Mouse (Mus musculus) monocyte, adult 5-6 weeks (primary cell): ENCODE results near the gene Sebox. TPM values are rescaled to one million over a fixed set of nuclear protein-coding genes. Genes with fewer than 3 reads are reported as not detected.
"Not testable (repeated sequence)": the region's sequence is repeated elsewhere in the genome, so short reads cannot be mapped to it uniquely, and the experiment has no call there.

Experiments
- ATAC-seq: fragments of 153-309, 156-312 bp; replicated peaks from 2 replicates; pipeline ENCODE4 v1.8.0; 2017; ENCODE audit warnings: mild to moderate bottlenecking; ENCODE audit not compliant: low TSS enrichment, insufficient number of reproducible peaks, severe bottlenecking, poor library complexity, low FRiP score
- total RNA-seq: library from RNA; stranded (forward); fragments of 200-1000, 200-491, 200-594 nt; gene quantifications from 3 replicates; pipeline ENCODE4 v1.2.3, GENCODE M21; 2017

Gene Sebox
- total RNA-seq, 1 experiment from 2014 or later: not detected

DNA sequence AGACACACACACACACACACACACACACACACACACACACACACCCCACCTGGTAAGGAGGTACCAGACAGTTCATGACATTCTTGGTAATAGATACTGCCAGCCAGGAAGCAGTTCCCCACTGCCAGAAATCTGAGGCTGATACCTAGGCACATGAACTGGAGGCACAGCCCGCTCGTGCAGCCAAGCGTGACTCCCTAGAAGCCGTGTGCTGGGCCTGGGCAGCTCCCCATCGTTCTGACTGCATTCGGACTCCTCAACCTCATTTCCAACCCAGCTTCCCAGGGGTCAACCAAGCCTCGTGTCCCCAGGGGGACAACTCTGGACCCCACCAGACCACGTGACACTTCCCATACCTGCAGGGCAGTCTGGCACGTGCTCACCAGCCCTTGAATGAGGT, 25.5 kb downstream of the Sebox start:
- no peak for ATAC-seq

DNA sequence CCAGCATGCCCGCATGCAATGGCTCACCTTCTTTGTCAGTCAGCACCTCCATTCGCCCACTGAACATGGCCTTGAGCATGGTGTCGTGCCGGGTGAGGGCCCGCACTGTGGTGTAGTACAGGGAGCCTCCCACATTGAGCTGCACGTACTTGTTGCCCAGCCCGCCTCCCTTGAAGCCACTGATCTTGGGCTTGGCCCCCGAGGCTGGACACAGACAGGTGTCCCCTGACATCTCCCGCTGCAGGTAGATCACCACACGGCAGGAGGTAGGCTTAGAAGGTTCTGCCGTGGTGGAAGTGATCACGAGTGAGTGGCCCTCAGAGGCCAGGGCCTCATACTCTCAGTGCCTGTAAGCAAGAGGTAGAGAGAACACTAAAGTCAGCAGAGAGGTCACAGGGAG, 26.8 kb downstream of the Sebox start:
- no peak for ATAC-seq

DNA sequence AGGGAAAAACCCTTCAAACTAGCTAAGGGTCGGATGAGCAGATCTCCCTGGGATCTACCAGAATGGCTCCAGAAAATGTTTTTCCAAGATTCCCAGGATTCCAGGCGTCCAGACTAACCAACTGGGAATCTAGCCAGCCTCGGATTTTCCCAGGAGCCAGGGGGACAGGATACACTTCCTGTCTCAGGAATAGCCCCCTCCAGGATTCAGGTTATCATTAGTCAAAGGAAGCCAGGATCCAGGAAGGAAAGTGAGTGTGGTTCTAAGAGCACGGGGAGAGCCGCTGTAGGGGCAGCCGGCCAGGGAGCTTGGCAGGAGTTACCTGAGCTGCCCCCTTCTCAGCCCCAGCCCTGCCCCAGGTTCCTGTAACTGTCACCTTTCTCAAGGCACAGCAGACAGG, 27.8 kb downstream of the Sebox start:
- no peak for ATAC-seq

DNA sequence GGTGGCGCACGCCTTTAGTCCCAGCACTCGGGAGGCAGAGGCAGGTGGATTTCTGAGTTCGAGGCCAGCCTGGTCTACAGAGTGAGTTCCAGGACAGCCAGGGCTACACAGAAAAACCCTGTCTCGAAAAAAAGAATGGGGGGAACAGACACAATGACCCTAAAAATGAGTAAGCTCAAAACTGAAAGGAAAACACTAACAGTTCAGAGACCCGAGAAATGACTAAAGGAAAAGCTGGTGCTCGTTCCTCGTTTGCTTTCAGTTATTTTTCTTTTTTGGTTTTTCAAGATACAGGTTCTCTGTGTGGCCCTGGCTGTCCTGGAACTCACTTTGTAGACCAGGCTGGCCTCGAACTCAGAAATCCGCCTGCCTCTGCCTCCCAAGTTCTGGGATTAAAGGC, 28.3 kb downstream of the Sebox start:
- not testable (repeated sequence) for ATAC-seq

DNA sequence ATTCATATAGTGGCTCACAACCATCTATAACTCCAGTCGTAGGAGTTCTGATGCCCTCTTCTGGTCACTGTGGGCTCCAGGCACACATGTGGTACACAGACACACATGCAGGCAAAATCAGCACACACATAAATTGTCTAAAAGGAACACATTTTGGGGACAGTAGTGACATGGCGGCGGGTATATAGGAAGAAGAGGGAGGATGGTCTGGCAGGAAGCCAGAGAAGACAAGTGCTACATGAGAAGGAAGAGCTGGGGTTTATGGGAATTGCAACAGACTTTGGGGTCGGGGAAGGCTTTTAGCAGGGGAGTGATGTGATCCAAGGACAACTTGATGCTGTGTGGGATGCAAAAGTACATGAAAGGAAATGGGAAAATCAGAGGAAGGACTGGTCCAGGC, 31.3 kb downstream of the Sebox start:
- ATAC-seq: no peak

DNA sequence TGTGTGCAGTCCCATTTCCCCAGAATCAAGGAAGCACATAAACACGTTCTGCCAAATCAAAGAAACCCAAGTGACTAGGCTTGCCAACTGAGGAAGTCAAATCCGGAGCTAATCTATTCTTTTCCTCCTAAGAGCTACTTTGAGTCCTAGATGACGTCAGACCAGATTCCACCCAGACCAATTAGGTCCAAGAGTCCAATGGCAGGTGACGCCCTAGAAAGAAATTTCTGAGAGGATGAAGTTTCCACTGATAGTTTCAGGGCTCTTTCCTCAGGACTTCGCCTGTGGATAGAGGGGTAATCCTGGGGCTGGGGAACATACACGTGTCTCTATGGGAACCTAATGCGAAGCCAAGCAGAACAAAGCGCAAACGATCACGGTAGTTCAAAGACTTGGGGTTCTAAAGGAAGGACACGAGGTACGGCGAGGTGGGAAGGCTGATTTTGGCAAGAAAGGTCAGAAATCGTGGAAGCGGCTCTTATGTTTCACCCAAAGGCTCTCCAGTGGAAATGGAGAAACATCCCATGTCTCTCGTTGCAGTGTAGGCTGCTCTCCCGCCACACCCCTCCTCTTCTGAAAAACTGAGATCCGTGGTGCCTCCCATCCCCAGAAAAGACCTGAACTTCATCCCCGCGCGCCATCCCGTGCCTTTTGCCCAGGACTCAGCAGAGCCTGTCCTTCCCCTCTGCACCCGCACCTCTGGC, 32.3 kb downstream of the Sebox start:
- peak; percentile 38; the same call in 1 of the 2 replicates for ATAC-seq

DNA sequence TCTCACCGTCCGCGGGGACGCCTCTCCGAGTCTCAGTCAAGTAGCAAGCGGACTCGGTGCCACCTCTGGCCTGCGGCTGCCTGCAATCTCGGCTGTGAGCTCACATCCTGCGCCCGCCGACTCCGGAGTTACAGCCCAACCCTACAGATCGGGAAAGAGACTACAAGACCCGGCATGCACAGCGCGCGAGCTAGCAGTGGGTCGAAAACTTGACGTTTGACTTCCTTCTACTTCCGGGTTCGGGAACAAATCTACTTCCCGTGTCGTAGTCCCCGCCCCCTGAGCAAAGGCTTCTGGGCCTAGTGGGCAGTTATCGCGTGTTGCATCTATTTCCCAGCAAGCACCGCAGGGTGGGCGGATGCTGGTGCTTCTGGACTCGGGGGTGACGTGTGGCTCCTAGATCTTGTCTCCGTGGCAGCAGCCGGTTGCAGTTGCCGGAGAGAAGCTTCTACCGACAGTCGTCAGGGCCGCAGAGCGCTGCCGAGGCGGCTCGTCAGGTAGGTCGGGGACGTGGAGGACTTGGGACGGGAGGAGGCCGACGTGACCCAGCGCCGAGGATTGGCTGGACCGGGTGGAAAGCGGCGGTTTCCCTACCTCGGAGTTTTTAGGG, 32.9 kb downstream of the Sebox start, which contains the start of the genes Tnfaip1 and Ift20:
Gene Tnfaip1, minus strand, starts transcription at position 253 of the 610 bp plus-strand sequence.
Gene Ift20, plus strand, starts transcription at position 282 of the 610 bp plus-strand sequence.
- ATAC-seq: peak; percentile 96

DNA sequence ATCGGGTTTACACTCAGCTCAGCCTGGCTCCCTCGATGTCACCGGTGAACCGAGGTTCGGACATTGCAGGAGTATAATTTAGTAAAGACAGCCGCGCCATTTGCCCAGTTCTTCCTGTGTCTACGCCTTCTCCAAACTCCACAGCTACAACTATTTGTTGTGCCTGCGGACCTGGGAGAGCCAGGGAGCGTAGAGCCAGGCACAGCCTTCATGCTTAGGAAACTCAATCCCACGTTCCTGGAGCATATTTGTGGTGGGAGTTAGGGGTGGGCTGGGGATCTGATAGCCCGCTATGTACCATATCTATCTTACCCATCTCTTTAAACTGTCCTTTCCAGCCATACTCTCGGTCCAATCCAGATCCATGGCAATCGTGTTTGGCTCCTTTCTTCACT, 33.4 kb downstream of the Sebox start:
- ATAC-seq: no peak

DNA sequence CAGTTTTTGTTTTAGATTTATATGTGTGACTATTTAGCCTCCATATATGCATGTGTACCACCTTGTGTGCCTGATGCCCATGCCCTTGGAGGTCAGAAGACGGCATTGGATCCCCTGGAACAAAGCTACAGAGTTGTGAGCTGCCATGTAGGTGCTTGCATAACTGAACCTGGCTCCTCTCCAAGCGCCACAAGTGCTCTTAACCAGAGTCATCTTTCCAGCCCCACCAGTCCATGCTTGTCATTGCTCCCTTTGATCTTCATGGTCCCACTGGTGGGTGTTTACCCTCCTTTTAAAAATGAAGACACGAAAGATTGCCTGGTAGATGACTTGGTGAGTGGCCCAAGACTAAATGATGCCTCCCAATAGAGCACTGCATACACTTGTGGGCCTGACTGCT, 37.1 kb downstream of the Sebox start:
- no peak for ATAC-seq

DNA sequence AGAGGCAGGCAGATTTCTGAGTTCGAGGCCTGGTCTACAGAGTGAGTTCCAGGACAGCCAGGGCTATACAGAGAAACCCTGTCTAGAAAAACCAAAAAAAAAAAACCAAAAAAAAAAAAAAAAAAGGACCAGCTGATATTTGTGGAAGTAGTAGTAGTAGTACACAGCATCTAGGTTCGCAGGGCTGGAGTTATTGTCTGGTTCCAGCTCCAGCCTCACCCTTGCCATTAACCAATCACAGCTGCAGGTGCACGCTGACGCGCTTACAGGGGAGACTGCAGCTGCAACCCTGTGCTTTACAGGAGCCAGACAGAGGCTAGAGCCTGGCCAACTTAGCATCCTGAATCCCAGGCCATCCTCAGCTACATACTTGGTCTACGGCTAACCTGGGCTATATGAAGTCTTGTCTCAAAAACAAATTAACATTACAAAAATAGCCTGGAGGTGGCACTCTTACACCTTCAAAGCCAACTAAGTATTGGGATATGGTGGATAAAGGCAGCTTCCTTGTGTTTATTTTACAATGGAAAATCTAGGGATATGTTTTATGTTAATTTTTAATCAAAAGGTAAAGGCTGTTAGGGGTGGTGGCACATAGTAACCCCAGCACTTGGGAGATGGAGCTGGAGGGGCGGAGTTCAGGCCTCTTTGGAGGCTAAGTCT, 41.3 kb downstream of the Sebox start:
- ATAC-seq: no peak

DNA sequence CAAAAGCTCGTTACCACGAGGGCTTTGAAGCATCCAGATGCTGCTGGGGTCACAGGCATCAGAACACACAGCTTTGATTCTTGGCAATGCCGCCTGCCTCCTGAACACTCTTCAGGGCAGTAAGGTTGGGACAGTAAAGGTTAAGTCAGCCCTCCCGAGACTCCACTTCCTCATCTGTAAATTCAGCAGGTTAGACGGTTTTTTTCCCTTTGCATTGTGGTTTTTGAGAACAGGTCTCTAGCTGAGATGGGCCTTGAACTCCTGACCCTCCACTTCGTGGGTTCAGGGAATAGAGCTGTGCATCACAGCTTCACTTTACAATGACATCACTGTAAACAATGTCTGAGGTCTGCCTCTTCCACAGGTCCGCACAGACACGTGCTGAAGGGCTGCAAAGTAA, 41.9 kb downstream of the Sebox start:
- ATAC-seq: no peak

DNA sequence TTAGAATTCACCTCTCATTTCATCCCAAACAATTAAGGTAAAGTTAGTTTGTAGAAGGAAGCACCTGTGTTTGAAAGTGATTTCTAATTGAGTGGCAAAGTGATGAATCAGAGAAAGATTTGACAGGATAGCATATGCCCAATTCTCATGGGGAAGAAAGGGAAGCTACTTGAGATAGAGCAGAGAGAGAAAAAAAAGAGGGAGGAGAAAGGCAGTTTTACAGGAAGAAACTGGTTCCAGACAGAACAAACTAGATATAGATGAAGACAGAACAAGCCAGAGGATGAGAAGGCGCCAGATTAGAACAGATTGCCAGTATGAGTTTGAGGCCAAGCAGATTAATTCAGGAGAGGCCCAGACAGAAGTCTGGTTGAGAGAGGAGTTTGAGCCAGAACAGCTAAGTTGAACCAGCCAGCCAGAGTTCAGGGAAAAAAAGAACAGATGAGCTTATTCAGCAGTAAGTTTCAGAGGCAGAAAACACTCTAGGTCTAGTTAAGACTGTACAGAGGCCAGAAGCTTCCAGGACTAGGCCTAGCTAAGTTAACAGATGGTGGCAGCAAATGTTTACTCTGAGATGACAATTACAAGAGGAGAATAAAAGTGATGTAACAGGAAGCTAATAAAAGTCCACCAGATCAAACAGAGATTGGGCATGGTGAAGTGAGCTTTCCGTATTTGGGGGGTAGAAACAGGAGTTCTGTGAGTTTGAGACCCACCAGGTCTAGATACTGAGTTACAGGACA, 44.6 kb downstream of the Sebox start:
- no peak for ATAC-seq

DNA sequence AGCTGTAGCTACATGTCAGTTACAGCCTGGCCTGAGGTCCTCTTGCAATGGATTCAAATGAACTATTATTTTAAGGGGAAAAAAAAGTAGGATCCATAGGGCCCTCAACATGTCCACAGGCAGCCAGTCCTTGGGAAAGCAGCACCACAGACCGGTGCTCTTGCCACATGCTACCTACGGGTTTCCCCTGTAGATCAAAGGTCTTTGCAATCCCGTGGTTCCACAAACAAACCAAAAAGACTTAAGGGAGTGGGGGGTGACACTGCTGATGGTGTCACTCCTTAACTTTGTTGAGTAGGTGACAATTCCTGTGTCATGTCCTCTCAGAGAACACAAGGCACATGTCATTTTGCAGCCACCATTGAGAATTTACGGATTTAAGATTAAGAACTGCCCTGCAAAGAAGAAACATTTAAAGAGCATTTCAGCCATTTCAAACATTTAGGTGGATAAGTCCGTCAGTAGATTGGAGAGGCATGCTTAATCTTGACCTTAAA, 46.3 kb downstream of the Sebox start:
- ATAC-seq: no peak

DNA sequence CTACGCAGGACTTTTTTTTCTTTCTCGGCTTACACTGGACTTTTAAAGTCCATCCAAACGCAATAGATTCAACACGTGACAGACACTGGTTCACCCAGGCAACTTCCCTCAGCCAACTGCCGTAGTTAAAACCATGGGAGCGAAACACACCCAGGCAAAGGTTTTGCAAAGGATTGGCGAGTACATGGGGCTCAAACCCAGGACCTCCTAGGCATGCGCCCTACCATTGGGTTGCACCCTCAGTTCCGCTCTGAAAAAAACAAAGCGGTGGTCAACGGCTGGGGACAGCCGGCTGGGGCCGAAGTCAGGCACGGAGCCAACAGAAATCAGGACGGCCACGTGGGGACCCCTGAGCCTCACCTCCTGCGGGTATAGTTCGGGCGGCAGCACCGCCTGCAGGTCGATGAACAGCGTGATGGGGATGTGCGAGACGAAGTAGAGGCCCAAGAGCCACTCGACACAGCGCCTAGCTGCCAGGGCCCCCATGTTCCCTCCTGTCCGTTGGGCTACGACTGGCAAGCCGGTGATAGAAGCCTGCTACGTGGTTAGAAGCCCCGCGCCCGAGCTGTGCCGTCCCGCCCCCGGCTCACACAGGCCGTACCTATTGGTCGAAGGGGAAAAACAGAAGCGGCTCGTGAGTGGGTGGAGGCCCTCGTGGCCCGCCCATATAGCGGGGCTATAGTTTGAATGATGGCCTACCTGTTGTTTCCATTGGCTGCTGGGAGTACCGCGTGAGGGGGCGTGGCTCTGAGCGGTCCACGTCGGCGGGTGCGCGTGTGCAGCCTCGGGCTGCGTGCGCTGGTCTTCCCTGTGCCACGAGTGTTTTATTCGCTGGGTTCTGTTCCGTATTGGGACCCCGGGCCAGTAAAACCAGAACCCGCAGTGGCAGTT, 47.2 kb downstream of the Sebox start, which contains the start of gene Tmem97:
Gene Tmem97, minus strand, starts transcription at position 610 of the 891 bp plus-strand sequence.
- peak; percentile 100 for ATAC-seq

DNA sequence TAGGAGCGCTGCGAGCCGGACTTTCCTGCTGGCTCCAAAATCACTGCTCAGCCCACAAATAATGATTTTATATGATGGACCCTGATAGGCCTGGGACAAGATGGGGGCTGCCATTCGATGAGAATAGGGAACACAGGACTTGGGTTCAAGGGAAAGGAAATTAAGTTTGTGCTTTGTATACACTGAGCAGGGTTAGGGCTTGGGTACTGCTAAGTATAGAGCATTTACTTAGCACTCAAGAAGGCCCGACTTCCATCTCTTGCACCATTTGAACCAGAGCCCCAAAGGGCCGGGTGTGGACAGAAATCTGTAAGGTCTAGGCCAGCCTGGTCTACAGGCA, 47.8 kb downstream of the Sebox start:
- ATAC-seq: no peak
